Mouse (Mus musculus): Measurements from ENCODE around the gene Wipf2. TPM values are rescaled to one million over a fixed set of nuclear protein-coding genes. Genes with fewer than 3 reads are reported as not detected.
A peak's percentile ranks its signal among the peaks of the same experiment; 100 is the strongest.

Wipf2 gene
- polyA plus RNA-seq, 1 experiment from 2014 or later: 4.6 TPM

DNA sequence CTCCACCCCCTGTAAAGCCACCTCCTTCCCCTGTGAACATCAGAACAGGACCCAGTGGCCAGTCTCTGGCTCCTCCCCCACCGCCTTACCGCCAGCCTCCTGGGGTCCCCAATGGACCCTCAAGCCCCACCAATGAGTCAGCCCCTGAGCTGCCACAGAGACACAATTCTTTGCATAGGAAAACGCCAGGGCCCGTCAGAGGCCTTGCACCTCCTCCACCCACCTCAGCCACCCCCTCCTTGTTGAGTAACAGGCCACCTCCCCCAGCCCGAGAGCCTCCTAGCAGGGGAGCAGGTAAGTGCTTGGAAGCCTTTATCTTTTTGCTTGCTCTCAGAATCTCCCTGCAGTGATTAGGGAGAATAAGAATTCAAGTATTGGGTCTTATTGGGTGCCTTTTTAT is 29.0 kb downstream of the Wipf2 start:
- no peak overlapping the region for H3K4me2 ChIP-seq
- ATAC-seq (ENCODE audit: low read depth): no peak
- H3K9ac ChIP-seq: no peak overlapping the region

DNA sequence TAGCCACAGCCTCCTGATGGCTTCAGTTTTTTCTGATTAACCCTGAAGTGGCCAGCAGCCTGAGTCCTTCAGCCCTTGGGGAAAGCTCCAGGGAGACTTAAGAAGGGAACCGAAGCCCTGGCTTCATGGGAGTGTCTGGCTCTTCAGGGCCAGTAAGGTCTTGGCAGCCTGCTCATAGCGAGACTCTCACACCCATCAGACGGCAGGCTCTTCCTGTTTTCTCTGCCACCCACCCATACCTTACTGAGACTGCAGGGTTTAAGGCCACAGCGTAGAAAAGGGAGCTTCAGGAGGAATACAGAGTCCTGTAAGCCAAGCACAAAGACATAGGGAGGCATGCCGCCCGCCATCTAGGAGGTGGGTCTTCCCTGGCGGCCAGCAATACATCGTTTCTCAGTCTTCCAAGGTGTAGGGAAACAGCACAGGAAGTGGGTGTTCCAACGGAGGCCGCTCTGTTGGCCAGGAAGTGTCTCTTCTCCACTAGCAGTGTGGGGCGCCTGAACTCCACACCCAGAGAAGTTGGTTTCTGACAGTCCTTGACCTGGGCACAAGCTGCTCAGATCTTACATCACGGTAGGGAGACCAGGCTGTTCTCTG is 37.2 kb downstream of the Wipf2 start:
- ATAC-seq (ENCODE audit: low read depth): no peak
- peaks cover 15% of the 10 kb centered on the region for H3K4me1 ChIP-seq (replicated peaks)
- H3K27ac ChIP-seq (replicated peaks): no peak overlapping the region
- peaks cover 86% of the 10 kb centered on the region for H3K36me3 ChIP-seq
- no peaks in the 10 kb centered on the region for H3K27me3 ChIP-seq
- no peaks in the 10 kb centered on the region for H3K9me3 ChIP-seq
- no peak overlapping the region for H3K9ac ChIP-seq
- no peak overlapping the region for H3K4me3 ChIP-seq
- WGBS: 84% methylated on average over 12 of the region's 12 CpGs
- no peak overlapping the region for H3K4me2 ChIP-seq

More for the DNA sequence above, 29.0 kb downstream of the Wipf2 start:
- H3K27ac ChIP-seq (replicated peaks): no peak overlapping the region
- peaks cover 4% of the 10 kb centered on the region for H3K4me1 ChIP-seq (replicated peaks)
- H3K36me3 ChIP-seq: peaks cover 96% of the 10 kb centered on the region
- H3K27me3 ChIP-seq: no peaks in the 10 kb centered on the region
- no peaks in the 10 kb centered on the region for H3K9me3 ChIP-seq
- WGBS: 56% methylated on average over 5 of the region's 5 CpGs
- H3K4me3 ChIP-seq: no peak overlapping the region

DNA sequence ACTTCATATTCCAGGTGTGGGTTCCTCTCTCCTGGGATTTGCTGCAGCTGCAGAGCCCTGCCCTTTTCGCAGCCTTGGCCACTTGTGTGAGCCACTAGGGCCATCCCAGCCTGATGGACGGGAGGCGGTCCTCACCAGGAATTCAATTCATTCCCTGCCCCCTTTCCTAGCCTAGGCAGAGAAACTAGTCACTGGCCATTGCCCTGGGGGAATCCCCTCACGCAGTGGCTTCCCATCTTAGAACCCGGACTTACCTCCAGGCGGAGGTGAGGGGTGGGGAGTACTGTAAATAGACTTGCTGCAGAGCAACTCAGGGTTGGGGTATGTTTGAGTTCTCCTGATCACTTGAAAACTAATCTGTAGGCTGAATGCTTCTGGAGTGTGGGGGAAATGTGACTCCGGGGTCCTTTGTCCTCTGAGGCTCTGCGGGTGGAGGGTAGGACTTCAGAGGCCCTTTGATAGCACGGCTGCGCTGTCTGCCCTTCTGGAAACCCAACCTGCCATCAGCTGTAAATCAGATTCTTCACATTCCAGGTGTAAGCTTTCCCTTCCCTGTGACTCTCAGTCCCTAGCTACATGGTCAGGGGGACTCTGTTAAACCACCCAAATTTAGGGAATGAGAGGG is 39.3 kb downstream of the Wipf2 start:
- H3K4me2 ChIP-seq: no peak overlapping the region
- WGBS: 11% methylated on average over 10 of the region's 10 CpGs
- H3K9ac ChIP-seq: peak overlapping the region; percentile 43
- no peaks in the 10 kb centered on the region for H3K9me3 ChIP-seq
- peak overlapping the region; percentile 28 for H3K27ac ChIP-seq (replicated peaks)
- H3K27me3 ChIP-seq: no peaks in the 10 kb centered on the region
- H3K4me3 ChIP-seq: no peak overlapping the region
- no peak for ATAC-seq (ENCODE audit: low read depth)
- H3K4me1 ChIP-seq (replicated peaks): peaks cover 20% of the 10 kb centered on the region
- H3K36me3 ChIP-seq: peaks cover 70% of the 10 kb centered on the region

DNA sequence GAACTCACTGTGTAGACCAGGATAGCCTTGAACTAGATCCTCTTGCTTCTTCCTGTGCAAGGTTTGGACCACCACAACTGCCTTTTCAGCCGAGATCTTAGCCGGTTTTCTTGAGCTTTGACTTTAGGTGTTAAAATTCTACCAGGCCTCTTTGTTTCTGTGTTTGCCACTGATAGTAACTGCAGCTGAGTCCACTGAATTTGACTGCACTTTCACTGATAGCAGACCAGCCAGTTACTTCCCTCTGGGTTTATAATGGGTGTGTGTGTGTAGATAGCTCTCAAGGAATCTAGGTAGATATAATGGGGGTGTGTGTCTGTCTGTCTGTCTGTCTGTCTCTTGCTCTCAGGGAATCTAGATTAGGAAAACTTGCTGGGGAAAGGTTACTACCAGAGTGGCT is 41.1 kb downstream of the Wipf2 start:
- ATAC-seq (ENCODE audit: low read depth): no peak
- Histone ChIP-seq H3K9me3 (no peaks in the 10 kb centered on the region), H3K9ac (no peak overlapping the region), H3K4me2 (no peak overlapping the region), H3K4me1 (replicated peaks) (peaks cover 38% of the 10 kb centered on the region), H3K36me3 (peaks cover 54% of the 10 kb centered on the region), H3K4me3 (no peak overlapping the region), H3K27ac (replicated peaks) (no peak overlapping the region), H3K27me3 (no peaks in the 10 kb centered on the region)
- WGBS: 80% methylated on average over 2 of the region's 2 CpGs

DNA sequence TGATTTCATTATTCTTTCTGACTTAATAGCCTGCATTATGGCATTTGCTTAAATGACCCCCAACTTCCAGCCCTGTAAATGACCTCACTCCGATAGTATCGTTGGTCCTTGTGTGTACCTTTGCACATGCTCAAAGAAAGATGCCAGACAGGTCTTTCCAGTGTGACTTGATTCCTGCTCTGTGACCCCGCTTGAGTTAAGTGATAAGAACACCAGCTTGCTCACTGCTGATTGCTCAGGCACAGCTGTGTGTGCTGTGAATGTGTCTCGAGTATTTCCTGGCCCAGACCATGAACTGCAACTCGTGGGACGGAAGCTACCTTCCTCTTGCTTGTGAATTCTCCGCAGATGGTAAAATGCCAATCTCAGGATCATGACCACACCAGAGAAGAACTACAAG is 41.6 kb downstream of the Wipf2 start:
- 90% methylated on average over 7 of the region's 7 CpGs for WGBS
- Histone ChIP-seq H3K4me2 (no peak overlapping the region), H3K4me1 (replicated peaks) (peaks cover 41% of the 10 kb centered on the region), H3K9me3 (no peaks in the 10 kb centered on the region), H3K27ac (replicated peaks) (0 out of 2 replicates have a peak overlapping the region, but pooled peaks have one; percentile 9), H3K27me3 (no peaks in the 10 kb centered on the region), H3K4me3 (no peak overlapping the region), H3K36me3 (peaks cover 49% of the 10 kb centered on the region), H3K9ac (no peak overlapping the region)
- no peak for ATAC-seq (ENCODE audit: low read depth)

DNA sequence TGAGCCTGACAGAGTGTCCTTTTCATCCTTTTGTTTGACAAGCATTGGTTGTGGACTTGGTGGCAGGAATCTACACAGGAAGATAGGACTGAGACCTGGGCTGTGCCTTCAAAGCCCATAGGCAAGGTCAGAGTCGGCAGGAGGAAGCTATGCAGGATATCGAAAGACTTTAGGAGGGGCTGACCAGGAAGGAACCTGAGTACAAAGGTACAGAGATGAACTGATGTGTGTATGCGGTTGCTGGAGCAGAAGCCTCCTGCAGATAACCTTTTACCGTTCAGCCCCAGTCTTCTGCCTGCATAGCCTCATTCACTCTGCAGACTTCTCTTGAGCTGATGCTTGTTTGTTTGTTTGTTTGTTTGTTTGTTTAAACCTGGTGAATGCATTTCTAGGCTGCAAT is 42.1 kb downstream of the Wipf2 start:
- no peak for ATAC-seq (ENCODE audit: low read depth)
- Histone ChIP-seq H3K4me1 (replicated peaks) (peaks cover 41% of the 10 kb centered on the region), H3K4me3 (no peak overlapping the region), H3K36me3 (peaks cover 47% of the 10 kb centered on the region), H3K27me3 (no peaks in the 10 kb centered on the region), H3K4me2 (no peak overlapping the region), H3K9me3 (no peaks in the 10 kb centered on the region), H3K9ac (no peak overlapping the region), H3K27ac (replicated peaks) (no peak overlapping the region)
- 88% methylated on average over 4 of the region's 4 CpGs for WGBS

DNA sequence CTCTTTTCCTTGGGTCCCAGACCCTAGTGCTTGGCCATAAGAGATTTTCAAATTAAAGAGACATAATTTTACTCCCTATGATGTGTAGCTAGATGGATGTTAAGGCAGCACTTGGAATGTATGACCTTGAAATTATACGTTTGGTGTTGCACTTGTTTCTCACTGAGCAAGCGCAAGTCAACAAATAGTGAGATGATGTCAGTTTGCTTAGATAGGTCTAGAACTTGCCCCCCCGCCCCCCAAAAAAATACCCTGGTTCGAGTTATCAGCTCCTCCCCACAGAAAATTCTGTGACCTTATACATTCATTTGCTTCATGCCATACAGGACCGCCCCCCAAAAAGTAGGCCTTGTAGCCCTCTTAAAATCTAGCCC is 43.6 kb downstream of the Wipf2 start:
- peak overlapping the region; percentile 46; the same call in 1 of the 2 replicates for H3K4me3 ChIP-seq
- peak overlapping the region; percentile 51 for H3K9ac ChIP-seq
- 0 out of 2 replicates have a peak overlapping the region, but pooled peaks have one; percentile 7 for H3K27ac ChIP-seq (replicated peaks)
- peaks cover 36% of the 10 kb centered on the region for H3K36me3 ChIP-seq
- no peaks in the 10 kb centered on the region for H3K27me3 ChIP-seq
- H3K4me2 ChIP-seq: peak overlapping the region; percentile 94
- WGBS: 64% methylated on average over 5 of the region's 5 CpGs
- H3K4me1 ChIP-seq (replicated peaks): peaks cover 41% of the 10 kb centered on the region
- no peaks in the 10 kb centered on the region for H3K9me3 ChIP-seq
- 0 out of 2 replicates have a peak, but pooled peaks have one; percentile 32 for ATAC-seq (ENCODE audit: low read depth)

DNA sequence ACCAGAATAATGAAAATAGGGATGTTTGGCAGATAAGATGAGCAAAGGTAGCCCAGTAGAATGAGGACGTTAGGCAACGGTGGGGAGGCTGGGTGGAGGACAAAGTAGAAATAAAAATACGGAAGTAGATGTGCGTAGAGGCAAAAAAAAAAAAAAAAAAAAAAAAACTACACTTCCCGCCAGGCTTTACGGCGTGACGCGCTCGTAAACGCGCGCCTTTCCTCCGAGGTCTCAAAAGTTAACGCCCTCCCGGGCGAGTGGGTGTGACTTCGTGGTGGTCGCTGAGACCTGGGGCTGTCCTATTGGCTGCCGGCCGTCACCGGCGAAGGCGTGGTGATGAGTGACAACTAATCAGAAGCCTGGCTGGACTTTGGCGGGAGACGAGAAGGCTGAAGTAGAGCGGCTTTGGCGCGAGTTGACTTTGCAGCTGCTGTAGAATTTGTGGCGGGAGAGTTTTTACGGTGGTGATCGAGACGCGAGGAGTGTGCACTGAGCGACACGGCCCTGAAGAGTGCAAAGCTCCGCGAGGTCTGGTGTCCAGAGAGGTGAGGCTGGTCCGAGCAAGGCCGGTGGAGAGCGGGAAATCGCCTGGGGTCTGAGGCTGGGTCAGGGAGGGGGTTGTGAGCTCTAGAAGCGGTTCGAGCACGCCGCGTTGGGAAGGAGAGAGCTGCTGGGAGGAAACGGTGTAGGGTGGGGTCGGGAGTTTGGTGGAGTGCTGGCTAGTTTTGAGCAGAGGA is 44.2 kb downstream of the Wipf2 start, which contains the start of gene Cdc6:
TSS of gene Cdc6 (plus strand) at position 365 of the 737 bp plus-strand sequence.
- peak within 1 kb of the TSS; percentile 57 for H3K9ac ChIP-seq

DNA sequence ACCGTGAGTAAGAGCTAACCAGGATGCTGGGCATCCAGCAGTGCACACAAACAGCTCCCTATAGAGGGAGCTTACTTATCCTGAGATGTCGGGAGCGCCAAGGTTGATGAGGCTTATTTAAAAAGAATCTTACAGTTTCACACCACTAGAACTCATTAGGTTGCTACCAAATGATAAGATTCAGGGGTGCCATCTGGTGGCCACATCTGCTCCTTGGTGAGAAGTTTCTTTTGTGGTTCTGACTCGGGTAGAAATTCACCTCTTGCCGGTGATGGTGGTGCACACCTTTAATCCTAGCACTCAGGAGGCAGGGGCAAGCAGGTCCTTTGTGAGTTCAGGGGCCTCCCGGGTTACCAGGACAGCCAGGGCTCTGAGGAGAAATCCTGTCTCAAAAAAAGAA is 46.2 kb downstream of the Wipf2 start:
- H3K4me3 ChIP-seq: no peak overlapping the region
- H3K36me3 ChIP-seq: peaks cover 19% of the 10 kb centered on the region
- H3K9me3 ChIP-seq: no peaks in the 10 kb centered on the region
- H3K4me1 ChIP-seq (replicated peaks): peaks cover 31% of the 10 kb centered on the region
- H3K9ac ChIP-seq: 0 out of 2 replicates have a peak overlapping the region, but pooled peaks have one; percentile 26
- no peak for ATAC-seq (ENCODE audit: low read depth)
- 0 out of 2 replicates have a peak overlapping the region, but pooled peaks have one; percentile 13 for H3K4me2 ChIP-seq
- 48% methylated on average over 6 of the region's 6 CpGs for WGBS
- H3K27me3 ChIP-seq: no peaks in the 10 kb centered on the region
- H3K27ac ChIP-seq (replicated peaks): no peak overlapping the region

More for the DNA sequence above, 44.2 kb downstream of the Wipf2 start, which contains the start of gene Cdc6:
- H3K4me3 ChIP-seq: peak within 1 kb of the TSS; percentile 46
- H3K36me3 ChIP-seq: peaks cover 31% of the 10 kb centered on the region
- H3K27ac ChIP-seq (replicated peaks): 0 out of 2 replicates have a peak within 1 kb of the TSS, but pooled peaks have one; percentile 7
- H3K4me1 ChIP-seq (replicated peaks): peaks cover 36% of the 10 kb centered on the region
- H3K4me2 ChIP-seq: peak within 1 kb of the TSS; percentile 94
- peak; percentile 95 for ATAC-seq (ENCODE audit: low read depth)
- WGBS: under 1% methylated on average over 49 of the region's 49 CpGs
- no peaks in the 10 kb centered on the region for H3K9me3 ChIP-seq
- H3K27me3 ChIP-seq: no peaks in the 10 kb centered on the region

DNA sequence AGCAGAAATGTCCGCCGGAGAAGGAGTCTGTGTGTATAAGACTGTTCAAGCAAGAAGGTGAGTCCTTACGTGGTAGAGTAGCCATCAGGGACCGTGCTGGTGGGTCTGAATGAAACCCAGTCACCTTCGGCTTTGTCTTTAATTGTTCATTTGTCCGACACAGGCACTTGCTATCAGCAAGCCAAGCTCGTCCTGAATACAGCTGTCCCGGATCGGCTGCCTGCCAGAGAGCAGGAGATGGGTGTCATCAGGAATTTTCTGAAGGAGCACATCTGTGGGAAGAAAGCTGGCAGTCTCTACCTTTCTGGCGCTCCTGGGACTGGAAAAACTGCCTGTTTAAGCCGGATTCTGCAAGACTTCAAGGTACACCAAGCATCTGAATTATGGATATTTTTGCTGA is 47.0 kb downstream of the Wipf2 start:
- peaks cover 35% of the 10 kb centered on the region for H3K4me1 ChIP-seq (replicated peaks)
- H3K27ac ChIP-seq (replicated peaks): no peak overlapping the region
- no peaks in the 10 kb centered on the region for H3K9me3 ChIP-seq
- H3K4me3 ChIP-seq: no peak overlapping the region
- H3K27me3 ChIP-seq: no peaks in the 10 kb centered on the region
- H3K9ac ChIP-seq: no peak overlapping the region
- peaks cover 12% of the 10 kb centered on the region for H3K36me3 ChIP-seq
- WGBS: 93% methylated on average over 11 of the region's 11 CpGs
- no peak overlapping the region for H3K4me2 ChIP-seq
- no peak for ATAC-seq (ENCODE audit: low read depth)

DNA sequence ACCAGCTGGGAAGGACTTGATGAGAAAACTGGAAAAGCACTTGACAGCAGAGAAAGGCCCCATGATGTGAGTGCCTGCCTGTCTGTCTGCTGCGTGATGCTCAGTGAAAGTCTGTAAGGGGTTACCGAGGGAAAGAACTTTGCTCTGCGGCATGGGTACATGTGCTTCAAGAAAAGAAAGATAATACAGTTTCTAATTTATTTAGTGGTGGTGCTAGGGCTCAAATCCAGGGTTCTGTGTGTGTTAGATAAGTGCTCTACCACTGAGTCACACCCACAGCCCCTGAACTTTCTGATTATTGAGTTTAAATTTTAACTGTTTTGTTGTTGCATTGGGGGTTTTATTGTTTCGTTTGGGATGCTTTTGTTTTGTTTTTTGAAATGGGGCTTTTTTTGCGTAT is 48.1 kb downstream of the Wipf2 start:
- no peak overlapping the region for H3K27ac ChIP-seq (replicated peaks)
- no peak overlapping the region for H3K4me3 ChIP-seq
- H3K4me1 ChIP-seq (replicated peaks): peaks cover 42% of the 10 kb centered on the region
- H3K27me3 ChIP-seq: no peaks in the 10 kb centered on the region
- H3K36me3 ChIP-seq: peaks cover 6% of the 10 kb centered on the region; the same call in 1 of the 2 replicates
- no peak overlapping the region for H3K9ac ChIP-seq
- WGBS: 86% methylated on average over 5 of the region's 5 CpGs
- no peak overlapping the region for H3K4me2 ChIP-seq
- ATAC-seq (ENCODE audit: low read depth): no peak
- no peaks in the 10 kb centered on the region for H3K9me3 ChIP-seq

DNA sequence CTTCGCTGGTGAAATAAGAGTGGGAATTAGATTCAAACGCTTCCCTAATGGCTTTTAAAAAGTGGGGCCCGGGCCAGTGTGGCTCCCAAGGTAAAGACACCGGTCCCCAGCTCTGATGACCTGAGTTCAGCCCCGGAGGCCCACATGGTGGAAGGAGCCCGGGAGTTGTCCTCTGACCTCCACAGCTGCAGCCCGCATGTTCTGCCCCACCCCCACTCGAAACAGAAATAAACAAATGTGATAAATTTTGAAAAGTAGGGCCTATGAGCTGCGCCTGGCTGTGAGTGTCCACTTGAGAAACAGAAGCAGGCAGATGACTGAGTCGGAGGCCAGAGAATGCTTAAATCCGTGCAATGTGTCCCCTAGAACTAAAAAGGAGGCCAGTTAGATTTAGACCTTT is 50.8 kb downstream of the Wipf2 start:
- 82% methylated on average over 11 of the region's 11 CpGs for WGBS
- H3K36me3 ChIP-seq: peaks cover 6% of the 10 kb centered on the region; the same call in 1 of the 2 replicates
- H3K9me3 ChIP-seq: no peaks in the 10 kb centered on the region
- no peak overlapping the region for H3K4me2 ChIP-seq
- ATAC-seq (ENCODE audit: low read depth): no peak
- no peak overlapping the region for H3K4me3 ChIP-seq
- peaks cover 27% of the 10 kb centered on the region for H3K4me1 ChIP-seq (replicated peaks)
- H3K27ac ChIP-seq (replicated peaks): 0 out of 2 replicates have a peak overlapping the region, but pooled peaks have one; percentile 18
- no peak overlapping the region for H3K9ac ChIP-seq
- no peaks in the 10 kb centered on the region for H3K27me3 ChIP-seq
